Mouse (Mus musculus) CH12.LX (cell line): ENCODE measurements at regions not wholly inside any gene's neighbourhood (a gene's known extent, or its start where the extent isn't known, plus 50 kb on each side); places are given as distances from the start of the nearest gene placed in this dataset.

Experiments used
- DNase-seq: peaks from one replicate; pipeline ENCODE4 v3.0.0-alpha.2; 2013; ENCODE audit errors: extremely low read depth
- H3K27ac ChIP-seq: 2 replicates; pipeline ENCODE4 v1.5.1; 2012; ENCODE audit warnings: low read depth, mild to moderate bottlenecking, control low read depth, moderate library complexity; ENCODE audit not compliant: insufficient read depth
- H3K27me3 ChIP-seq: replicated peaks from 2 replicates; pipeline ENCODE3; 2012; ENCODE audit warnings: inconsistent platforms
- H3K36me3 ChIP-seq, 2 experiments: replicated peaks in 1 of 2; 2 replicates each; pipeline versions ENCODE3 to v1.6.1; 2012; ENCODE audit warnings: inconsistent platforms in 1 of 2, low read length in 1 of 2, mild to moderate bottlenecking in 1 of 2, mixed read lengths in 1 of 2, moderate library complexity in 1 of 2; ENCODE audit not compliant: control insufficient read depth in 1 of 2, insufficient read depth in 1 of 2
- H3K4me1 ChIP-seq, 2 experiments: 2 replicates each; pipeline ENCODE4 v1.6.1; 2012; ENCODE audit warnings: inconsistent platforms in 1 of 2, moderate library complexity in 1 of 2; ENCODE audit not compliant: insufficient read depth in 2 of 2, control insufficient read depth in 1 of 2
- H3K4me2 ChIP-seq: 2 replicates; pipeline ENCODE4 v1.6.1; 2012; ENCODE audit warnings: low read depth, mild to moderate bottlenecking, control low read depth; ENCODE audit not compliant: poor library complexity, insufficient read depth, severe bottlenecking
- H3K4me3 ChIP-seq, 3 experiments: fragments of 150-350 bp in 1 of 3; sonication (generic) in 1 of 3; replicated peaks in 1 of 3; 2 replicates each; pipeline versions ENCODE3 to v1.5.1; 2011 to 2012; ENCODE audit warnings: low read depth in 2 of 3, low read length in 2 of 3, mild to moderate bottlenecking in 2 of 3, moderate library complexity in 2 of 3, control low read depth in 1 of 3, improper control_type of control experiment in 1 of 3, inconsistent platforms in 1 of 3, mixed read lengths in 1 of 3; ENCODE audit not compliant: poor library complexity in 1 of 3
- H3K79me2 ChIP-seq: replicated peaks from 2 replicates; pipeline ENCODE4 v1.6.1; 2012; ENCODE audit warnings: mild to moderate bottlenecking, moderate library complexity; ENCODE audit not compliant: control insufficient read depth, poor library complexity, insufficient read depth, severe bottlenecking; ENCODE audit errors: extremely low read depth
- H3K9ac ChIP-seq: 2 replicates; pipeline ENCODE4 v1.6.1; 2012; ENCODE audit warnings: low read depth, mild to moderate bottlenecking, control low read depth, moderate library complexity; ENCODE audit not compliant: insufficient read depth
- H3K9me3 ChIP-seq: replicated peaks from 2 replicates; pipeline ENCODE3; 2012; ENCODE audit warnings: low read length, inconsistent platforms, mixed read lengths
- BHLHE40 ChIP-seq: IDR thresholded peaks from 2 replicates; pipeline ENCODE4 v1.6.1; 2011; ENCODE audit warnings: mild to moderate bottlenecking, low read depth, low read length, improper control_type of control experiment
- CHD2 ChIP-seq: IDR thresholded peaks from 2 replicates; pipeline ENCODE4 v1.6.1; 2011; ENCODE audit warnings: low read length, improper control_type of control experiment
- CTCF ChIP-seq, 2 experiments: IDR thresholded peaks in 1 of 2; conservative IDR thresholded peaks in 1 of 2; 2 replicates each; pipeline ENCODE4 v1.5.1; 2011 to 2012; ENCODE audit warnings: low read depth in 2 of 2, low read length in 2 of 2, improper control_type of control experiment in 1 of 2, inconsistent platforms in 1 of 2, mild to moderate bottlenecking in 1 of 2, moderate library complexity in 1 of 2
- E2F4 ChIP-seq: IDR thresholded peaks from 2 replicates; pipeline ENCODE4 v1.6.1; 2011; ENCODE audit warnings: low read depth, low read length, improper control_type of control experiment; ENCODE audit not compliant: insufficient replicate concordance
- GABPA ChIP-seq: IDR thresholded peaks from 2 replicates; pipeline ENCODE4 v1.6.1; 2012; ENCODE audit warnings: low read depth, low read length, improper control_type of control experiment, inconsistent platforms; ENCODE audit not compliant: insufficient replicate concordance
- JUND ChIP-seq: conservative IDR thresholded peaks from 2 replicates; pipeline ENCODE4 v1.6.1; 2011; ENCODE audit warnings: low read depth, low read length, improper control_type of control experiment
- MEF2A ChIP-seq: IDR thresholded peaks from 2 replicates; pipeline ENCODE4 v1.6.1; 2014; ENCODE audit warnings: low read depth, mild to moderate bottlenecking, inconsistent platforms, low read length, improper control_type of control experiment, borderline replicate concordance
- MYC ChIP-seq: IDR thresholded peaks from 2 replicates; pipeline ENCODE4 v1.6.1; 2011; ENCODE audit warnings: low read depth, mild to moderate bottlenecking, improper control_type of control experiment, low read length
- NELFE ChIP-seq: IDR thresholded peaks from 2 replicates; pipeline ENCODE4 v1.6.1; 2011; ENCODE audit warnings: low read depth, low read length, improper control_type of control experiment
- NRF1 ChIP-seq: IDR thresholded peaks from 2 replicates; pipeline ENCODE4 v1.6.1; 2014; ENCODE audit warnings: low read depth, mild to moderate bottlenecking, inconsistent platforms, low read length, improper control_type of control experiment, moderate library complexity
- POLR2A ChIP-seq: IDR thresholded peaks from 2 replicates; pipeline ENCODE4 v1.6.1; 2011; ENCODE audit warnings: low read depth, mild to moderate bottlenecking, improper control_type of control experiment, low read length
- RAD21 ChIP-seq: IDR thresholded peaks from 2 replicates; pipeline ENCODE4 v1.6.1; 2011; ENCODE audit warnings: low read depth, mild to moderate bottlenecking, low read length, improper control_type of control experiment, moderate library complexity
- RCOR1 ChIP-seq: conservative IDR thresholded peaks from 2 replicates; pipeline ENCODE4 v1.6.1; 2012; ENCODE audit warnings: low read depth, mild to moderate bottlenecking, inconsistent platforms, low read length, improper control_type of control experiment
- SIN3A ChIP-seq: IDR thresholded peaks from 2 replicates; pipeline ENCODE4 v1.6.1; 2012; ENCODE audit warnings: low read length, improper control_type of control experiment, inconsistent platforms
- TBP ChIP-seq: conservative IDR thresholded peaks from 2 replicates; pipeline ENCODE4 v1.6.1; 2011; ENCODE audit warnings: low read depth, low read length, improper control_type of control experiment
- UBTF ChIP-seq: IDR thresholded peaks from 2 replicates; pipeline ENCODE4 v1.6.1; 2012; ENCODE audit warnings: low read depth, mild to moderate bottlenecking, inconsistent platforms, low read length, improper control_type of control experiment, moderate library complexity
- USF2 ChIP-seq: conservative IDR thresholded peaks from 2 replicates; pipeline ENCODE4 v1.6.1; 2011; ENCODE audit warnings: low read depth, low read length, improper control_type of control experiment
- ZC3H11A ChIP-seq: IDR thresholded peaks from 2 replicates; pipeline ENCODE4 v1.6.1; 2012; ENCODE audit warnings: low read depth, mild to moderate bottlenecking, inconsistent platforms, low read length, improper control_type of control experiment
- ZMIZ1 ChIP-seq: IDR thresholded peaks from 2 replicates; pipeline ENCODE4 v1.6.1; 2012; ENCODE audit warnings: low read depth, mild to moderate bottlenecking, inconsistent platforms, low read length, improper control_type of control experiment
- dilution Hi-C: fragments of 300-500 bp; cut with MboI; formaldehyde crosslinking; loops from 2 replicates; pipeline ENCODE4 v1.14.3; 2020; ENCODE audit warnings: low sequenced_read_pairs; ENCODE audit not compliant: extremely low pct_unique_long_range_greater_than_20kb, extremely low pct_ligation_motif_present
- in situ Hi-C: fragments of 300-500 bp; cut with MboI; formaldehyde crosslinking; loops from 3 replicates; pipeline ENCODE4 v1.14.3; 2019; ENCODE audit warnings: low sequenced_read_pairs, low pct_ligation_motif_present, low pct_unique_long_range_greater_than_20kb, mixed read lengths

GRCm38 (mm10) chr10:92625781-92626180 is 96.4 kb downstream of the Nedd1 start:
- no peaks in the 10 kb centered on the region for H3K36me3 ChIP-seq
- H3K4me3 ChIP-seq: no peak overlapping the region
- no peak overlapping the region for H3K27ac ChIP-seq
- no peaks in the 10 kb centered on the region for H3K9me3 ChIP-seq
- no peaks in the 10 kb centered on the region for H3K79me2 ChIP-seq
- no peaks in the 10 kb centered on the region for H3K27me3 ChIP-seq
- TF ChIP-seq E2F4 (no peak), SIN3A (no peak)
- dilution Hi-C loops (no loop called here), in situ Hi-C loops (no loop called here)
- no peak overlapping the region for H3K4me2 ChIP-seq
- no peak overlapping the region for H3K9ac ChIP-seq
- H3K4me1 ChIP-seq: peaks cover 0 to 7% of the 10 kb centered on the region in 2 experiments; a peak in 1 of 4 replicates
- no peak for DNase-seq

DNA sequence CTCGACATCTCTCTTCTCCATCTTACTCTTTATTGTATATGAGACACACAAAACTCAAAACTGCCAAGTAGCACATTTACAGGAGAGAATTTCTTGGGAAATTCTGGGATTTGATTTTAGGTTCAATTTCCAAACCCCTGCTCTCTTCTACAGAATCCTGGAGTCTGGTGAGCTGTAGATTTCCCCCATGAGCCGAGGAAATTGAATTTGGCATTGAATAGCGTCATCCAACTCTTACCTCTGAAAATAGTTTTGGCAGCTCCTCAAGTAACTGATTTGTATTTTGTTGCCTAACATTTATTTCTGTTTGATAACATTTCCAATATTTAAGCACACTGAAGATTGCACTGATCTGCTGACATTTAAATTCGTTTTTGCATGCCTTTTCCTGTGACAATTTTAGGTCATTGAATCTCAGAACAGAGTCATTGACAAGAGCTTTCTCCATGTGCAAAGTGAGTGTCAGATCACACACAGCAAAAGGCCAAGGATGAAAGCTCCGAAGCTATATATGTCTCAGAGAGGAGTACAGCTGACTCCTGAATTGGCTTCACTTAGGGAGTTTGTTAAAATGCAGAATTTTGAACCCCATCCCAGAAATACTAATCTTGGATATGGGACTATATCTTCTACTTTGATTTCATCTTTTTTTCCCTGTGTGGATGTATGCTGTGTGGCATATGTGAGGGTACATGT is 106.4 kb downstream of the Nedd1 start:
- in situ Hi-C loops: no loop called here
- no peak for TF ChIP-seq NRF1
- no peak for TF ChIP-seq USF2
- no peak for TF ChIP-seq ZMIZ1
- TF ChIP-seq MEF2A: no peak
- TF ChIP-seq RAD21: no peak
- no peak for TF ChIP-seq ZC3H11A
- no peak for TF ChIP-seq CTCF (conservative IDR thresholded peaks at IDR 0.05 in 1 of 2, IDR thresholded peaks at IDR 0.05 in 1 of 2; ENCODE audit: low read depth in 2 of 2, low read length in 2 of 2)
- no peak for TF ChIP-seq MYC
- TF ChIP-seq GABPA: no peak
- no peak for TF ChIP-seq RCOR1
- TF ChIP-seq TBP: no peak
- TF ChIP-seq NELFE: no peak
- no peak for TF ChIP-seq POLR2A
- no peak for TF ChIP-seq BHLHE40
- TF ChIP-seq JUND: no peak
- no peak for TF ChIP-seq UBTF
- TF ChIP-seq CHD2: no peak
- Histone ChIP-seq H3K79me2 (no peaks in the 10 kb centered on the region), H3K9me3 (no peaks in the 10 kb centered on the region), H3K4me1 (no peaks in the 10 kb centered on the region), H3K9ac (no peak overlapping the region), H3K27me3 (no peaks in the 10 kb centered on the region), H3K4me3 (no peak overlapping the region), H3K36me3 (no peaks in the 10 kb centered on the region), H3K4me2 (no peak overlapping the region), H3K27ac (no peak overlapping the region)
- no peak for DNase-seq
- dilution Hi-C loops: no loop called here
